Mouse (Mus musculus) retina, postnatal 1 day (tissue): ENCODE data around the gene Dolk.
A peak's percentile ranks its signal among the peaks of the same experiment; 100 is the strongest.

Experiments used
- DNase-seq: peaks from one replicate; pipeline ENCODE4 v3.0.0-alpha.2; 2012

The Dolk gene

DNA sequence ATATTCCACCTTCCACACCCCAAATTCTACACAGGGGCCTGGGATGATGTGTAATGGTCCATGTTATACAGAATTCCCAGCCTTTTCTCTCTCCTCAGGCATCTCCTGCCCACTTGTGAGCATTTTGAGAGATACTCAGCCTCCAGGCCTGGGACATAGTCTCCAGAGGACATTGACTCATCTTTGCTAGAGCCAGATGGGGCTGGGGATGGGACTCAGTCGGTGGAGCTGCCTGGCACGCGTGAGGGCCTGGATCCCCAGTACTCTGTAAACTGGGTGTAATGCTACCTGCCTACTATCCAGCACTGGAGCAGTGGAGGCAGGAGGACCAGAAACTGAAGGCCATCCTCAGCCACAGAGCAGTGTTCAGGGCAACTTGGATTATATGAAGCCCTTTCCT, 37.0 kb downstream of the Dolk start:
- no peak for DNase-seq

DNA sequence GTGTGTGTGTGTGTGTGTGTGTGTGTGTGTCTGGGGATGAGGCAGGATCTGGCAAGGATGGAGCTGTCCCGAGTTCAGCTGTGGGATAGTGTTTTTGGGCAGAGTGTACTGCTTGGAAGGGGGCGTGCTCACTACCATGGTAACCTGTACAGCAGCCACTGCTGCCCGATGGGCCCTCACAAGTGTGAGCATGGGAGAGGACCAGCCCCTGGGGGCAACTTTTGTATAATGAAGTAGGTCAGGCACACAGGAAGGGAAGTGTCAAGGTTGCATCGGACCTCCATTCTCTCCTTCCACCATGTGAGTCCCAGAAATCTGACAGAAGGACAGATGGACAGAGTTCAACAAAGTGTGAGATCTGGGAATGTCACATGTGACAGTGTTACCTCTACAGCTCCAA, 38.5 kb downstream of the Dolk start:
- DNase-seq, result no peak

GRCm38 (mm10) chr2:30247036-30247435, 39.1 kb downstream of the Dolk start:
- DNase-seq, result no peak

DNA sequence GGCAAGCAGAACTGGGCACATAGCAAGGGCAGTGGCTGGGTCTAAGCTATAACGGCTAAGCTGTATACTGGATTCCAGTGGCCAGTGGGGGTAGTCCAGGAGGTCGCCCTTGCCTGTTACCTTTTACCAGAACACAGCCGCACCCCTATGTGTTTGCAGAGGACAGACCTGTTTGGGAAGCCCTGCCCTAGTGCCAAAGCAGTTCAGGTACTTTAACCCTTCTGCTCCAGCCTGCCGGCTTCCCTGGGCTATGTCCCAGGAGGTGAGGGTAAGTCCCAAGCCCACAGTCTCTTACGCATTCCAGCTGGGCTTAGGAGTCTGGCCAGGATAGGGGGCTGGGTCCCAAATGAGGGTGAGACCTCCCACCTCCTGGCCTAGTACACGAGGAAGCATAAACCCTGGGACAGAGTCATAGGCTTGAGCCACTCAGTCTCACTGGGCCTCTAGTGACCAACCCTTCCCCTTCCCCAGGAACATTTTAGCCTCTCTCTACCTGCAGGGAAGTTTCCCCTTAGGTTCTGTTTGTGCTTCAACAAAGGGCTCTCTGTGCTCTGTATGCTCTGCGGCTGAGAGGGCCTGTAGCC, 41.4 kb downstream of the Dolk start:
- DNase-seq, result no peak

GRCm38 (mm10) chr2:30243391-30243790, 42.7 kb downstream of the Dolk start:
- DNase-seq, result no peak

GRCm38 (mm10) chr2:30242509-30242908, 43.6 kb downstream of the Dolk start:
- no peak for DNase-seq

- no peak for DNase-seq
Observed at GRCm38 (mm10) chr2:30240267-30240666, 45.9 kb downstream of the Dolk start, which contains the start of gene Gm28035. Gene Gm28035, plus strand, starts transcription at chr2:30240567.

DNA sequence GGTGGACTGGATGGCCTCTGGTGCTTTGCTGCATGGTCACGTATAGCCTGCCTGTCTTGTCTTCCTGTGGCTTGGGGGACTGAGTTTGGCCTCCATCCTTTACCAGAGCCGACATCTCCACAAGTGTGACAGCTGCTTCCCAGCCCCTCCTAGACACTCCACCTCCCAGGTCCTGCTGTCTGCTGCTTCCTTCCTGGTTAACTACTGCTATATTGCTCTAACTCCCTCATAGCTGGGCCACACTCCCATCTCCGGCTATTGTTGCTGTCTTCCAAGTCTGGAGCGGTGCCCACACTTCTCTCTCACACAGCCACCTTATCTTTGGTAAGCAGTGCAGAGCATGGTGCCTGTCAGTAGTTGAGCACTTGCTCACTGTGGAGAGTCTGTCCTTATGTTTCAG, 46.4 kb downstream of the Dolk start:
- no peak for DNase-seq

DNA sequence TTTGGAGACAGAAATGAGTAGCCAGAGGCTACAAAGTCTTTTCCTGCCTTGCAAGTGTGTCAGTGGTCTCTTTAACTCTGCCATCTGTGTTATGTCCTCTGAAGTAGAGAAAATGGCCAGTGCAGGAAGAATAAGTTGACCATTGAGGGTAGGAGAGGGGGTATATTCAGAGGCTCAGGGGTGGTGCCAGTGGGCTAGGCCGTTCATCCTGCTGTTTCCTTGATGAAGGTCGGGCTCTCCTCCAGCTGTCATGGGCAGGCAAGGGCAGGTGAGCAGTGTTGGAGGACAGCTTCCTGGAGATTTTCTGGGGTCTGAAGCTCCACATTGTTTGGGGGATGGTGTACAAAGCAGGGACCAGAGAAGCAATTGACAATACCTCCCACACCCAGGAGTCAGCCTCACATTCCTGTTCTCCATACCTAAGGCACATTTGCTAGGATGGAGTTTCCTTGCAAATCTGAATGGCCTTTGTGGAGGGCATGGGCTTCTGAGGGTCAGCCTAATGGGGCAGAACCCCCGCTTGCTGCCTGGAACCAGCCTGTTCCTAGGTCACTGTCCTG, 47.1 kb downstream of the Dolk start:
- DNase-seq, result no peak

- DNase-seq, result no peak
Observed at GRCm38 (mm10) chr2:30237881-30238280, 48.3 kb downstream of the Dolk start.

DNA sequence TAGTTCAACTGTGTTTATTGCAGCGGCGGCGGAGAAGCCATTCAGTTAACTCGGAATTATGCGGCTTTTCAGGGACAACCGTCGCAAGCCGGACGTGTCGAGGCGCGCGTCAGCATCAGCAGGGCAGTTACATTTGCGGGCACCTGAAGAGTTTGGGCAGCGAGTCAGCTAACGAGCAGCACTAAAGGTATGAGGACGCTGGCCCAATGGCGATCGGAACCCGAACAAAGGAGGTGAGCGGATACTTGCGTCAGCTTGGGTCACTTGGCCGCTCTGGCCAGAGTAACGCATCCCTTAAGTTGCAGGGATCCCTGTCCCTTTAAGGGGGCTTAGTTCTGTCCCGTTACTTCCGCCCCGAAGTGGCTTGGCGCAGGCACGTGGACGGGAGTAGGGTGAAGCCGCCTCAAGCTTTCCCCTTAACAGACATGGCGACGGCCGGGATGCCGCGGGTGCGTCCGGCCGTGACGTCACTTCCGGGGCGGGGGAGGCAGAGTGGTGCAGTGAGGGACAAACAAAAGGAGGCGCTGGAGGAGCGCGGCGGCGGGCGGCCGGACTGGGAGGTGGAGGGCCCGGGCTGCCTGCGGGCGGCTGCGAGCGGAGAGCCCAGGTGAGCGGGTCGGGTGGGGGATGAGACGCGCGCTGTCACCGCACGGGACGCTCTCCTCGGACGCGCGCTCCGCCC, 48.8 kb downstream of the Dolk start, which contains the start of gene Lrrc8a:
Gene Lrrc8a (plus strand): TSS at position 517 of the 682 bp plus-strand sequence.
- peak; percentile 99 for DNase-seq

- DNase-seq, result no peak
Observed at GRCm38 (mm10) chr2:30236426-30237198, 49.5 kb downstream of the Dolk start.

DNA sequence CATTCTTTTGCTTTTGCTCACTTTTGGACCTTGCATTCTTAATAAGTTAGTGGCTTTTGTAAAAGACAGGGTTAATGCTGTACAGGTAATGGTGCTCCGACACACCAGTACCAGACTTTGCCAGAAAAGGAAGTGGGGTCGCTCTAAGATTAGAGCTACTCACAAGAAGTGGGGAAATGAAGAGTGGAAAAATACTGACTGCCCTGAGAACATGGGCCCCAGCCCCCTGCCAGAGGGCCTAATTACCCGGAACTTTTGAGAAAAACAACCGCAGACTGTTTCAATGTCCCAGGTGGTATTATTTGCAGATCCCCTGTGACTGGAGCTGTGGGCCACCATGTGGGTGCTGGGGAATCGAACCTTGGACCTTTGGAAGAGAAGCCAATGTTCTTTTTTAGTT, 50.5 kb downstream of the Dolk start:
- DNase-seq, result no peak
